Mouse (Mus musculus): ENCODE measurements around the gene Dnah1. TPM values are rescaled to one million over a fixed set of nuclear protein-coding genes. Genes with fewer than 3 reads are reported as not detected.

The Dnah1 gene
- polyA plus RNA-seq, 1 experiment from 2014 or later = 0.53 TPM

GRCm38 (mm10) chr14:31233996-31234591 lies 89.6 kb downstream of the Dnah1 start:
- no peak overlapping the region for H3K4me3 ChIP-seq (ENCODE audit: low read depth, low read length)
- peak overlapping the region; percentile 77 for H3K27ac ChIP-seq (ENCODE audit: low read length)
- no peaks in the 10 kb centered on the region for H3K27me3 ChIP-seq (replicated peaks; ENCODE audit: insufficient read depth, low read length)
- no peaks in the 10 kb centered on the region for H3K9me3 ChIP-seq (ENCODE audit: low read length)
- H3K4me2 ChIP-seq (replicated peaks; ENCODE audit: low read depth, low read length) = 0 out of 2 replicates have a peak overlapping the region, but pooled peaks have one; percentile 3
- 12% methylated on average over 11 of the region's 11 CpGs for WGBS
- no peaks in the 10 kb centered on the region for H3K36me3 ChIP-seq (ENCODE audit: insufficient read depth, low read length)
- peak; percentile 89 for DNase-seq (ENCODE audit: low spot score)
- H3K4me1 ChIP-seq (ENCODE audit: insufficient read depth, low read depth, low read length) = peaks cover 6% of the 10 kb centered on the region; the same call in 1 of the 2 replicates
- no peak overlapping the region for H3K9ac ChIP-seq (replicated peaks; ENCODE audit: low read depth)
- ATAC-seq = peak; percentile 11
- TF ChIP-seq CTCF (IDR thresholded peaks at IDR 0.05) (peak; percentile 97), EP300 (IDR thresholded peaks at IDR 0.05) (no peak)

GRCm38 (mm10) chr14:31233070-31233995 lies 90.4 kb downstream of the Dnah1 start:
- ATAC-seq = peak; percentile 74
- WGBS = 61% methylated on average over 14 of the region's 14 CpGs
- Histone ChIP-seq H3K4me2 (replicated peaks; ENCODE audit: low read depth, low read length) (no peak overlapping the region), H3K4me1 (ENCODE audit: insufficient read depth, low read depth, low read length) (peaks cover 12% of the 10 kb centered on the region; the same call in 1 of the 2 replicates), H3K36me3 (ENCODE audit: insufficient read depth, low read length) (no peaks in the 10 kb centered on the region), H3K4me3 (ENCODE audit: low read depth, low read length) (no peak overlapping the region), H3K27me3 (replicated peaks; ENCODE audit: insufficient read depth, low read length) (no peaks in the 10 kb centered on the region), H3K9ac (replicated peaks; ENCODE audit: low read depth) (no peak overlapping the region), H3K9me3 (ENCODE audit: low read length) (no peaks in the 10 kb centered on the region), H3K27ac (ENCODE audit: low read length) (peak overlapping the region; percentile 85)
- TF ChIP-seq CTCF (IDR thresholded peaks at IDR 0.05) = no peak
- TF ChIP-seq EP300 (IDR thresholded peaks at IDR 0.05) = peak; percentile 98
- peak; percentile 73 for DNase-seq (ENCODE audit: low spot score)

GRCm38 (mm10) chr14:31232404-31233069 lies 91.2 kb downstream of the Dnah1 start:
- 67% methylated on average over 13 of the region's 13 CpGs for WGBS
- H3K27me3 ChIP-seq (replicated peaks; ENCODE audit: insufficient read depth, low read length) = no peaks in the 10 kb centered on the region
- no peaks in the 10 kb centered on the region for H3K9me3 ChIP-seq (ENCODE audit: low read length)
- H3K4me1 ChIP-seq (ENCODE audit: insufficient read depth, low read depth, low read length) = peaks cover 12% of the 10 kb centered on the region; the same call in 1 of the 2 replicates
- TF ChIP-seq CTCF (IDR thresholded peaks at IDR 0.05) (no peak), EP300 (IDR thresholded peaks at IDR 0.05) (no peak)
- no peak overlapping the region for H3K4me3 ChIP-seq (ENCODE audit: low read depth, low read length)
- peak overlapping the region; percentile 85 for H3K27ac ChIP-seq (ENCODE audit: low read length)
- ATAC-seq (no peak), DNase-seq (ENCODE audit: low spot score) (no peak)
- no peak overlapping the region for H3K9ac ChIP-seq (replicated peaks; ENCODE audit: low read depth)
- no peak overlapping the region for H3K4me2 ChIP-seq (replicated peaks; ENCODE audit: low read depth, low read length)
- no peaks in the 10 kb centered on the region for H3K36me3 ChIP-seq (ENCODE audit: insufficient read depth, low read length)

- TF ChIP-seq EP300 (IDR thresholded peaks at IDR 0.05) (no peak), CTCF (IDR thresholded peaks at IDR 0.05) (no peak)
- H3K9ac ChIP-seq (replicated peaks; ENCODE audit: low read depth) = no peak overlapping the region
- peak overlapping the region; percentile 7; the same call in 1 of the 2 replicates for H3K27ac ChIP-seq (ENCODE audit: low read length)
- peaks cover 17% of the 10 kb centered on the region; the same call in 1 of the 2 replicates for H3K4me1 ChIP-seq (ENCODE audit: insufficient read depth, low read depth, low read length)
- no peak overlapping the region for H3K4me2 ChIP-seq (replicated peaks; ENCODE audit: low read depth, low read length)
- H3K4me3 ChIP-seq (ENCODE audit: low read depth, low read length) = no peak overlapping the region
- no peaks in the 10 kb centered on the region for H3K9me3 ChIP-seq (ENCODE audit: low read length)
- H3K36me3 ChIP-seq (ENCODE audit: insufficient read depth, low read length) = no peaks in the 10 kb centered on the region
- DNase-seq (ENCODE audit: low spot score) (peak; percentile 52), ATAC-seq (no peak)
- H3K27me3 ChIP-seq (replicated peaks; ENCODE audit: insufficient read depth, low read length) = no peaks in the 10 kb centered on the region
- 53% methylated on average over 8 of the region's 8 CpGs for WGBS
These were observed 93.3 kb downstream of the Dnah1 start for GRCm38 (mm10) chr14:31230442-31230841.

- WGBS = 43% methylated on average over 6 of the region's 6 CpGs
- DNase-seq (ENCODE audit: low spot score) (peak; percentile 64), ATAC-seq (peak; percentile 49)
- Histone ChIP-seq H3K36me3 (ENCODE audit: insufficient read depth, low read length) (no peaks in the 10 kb centered on the region), H3K9ac (replicated peaks; ENCODE audit: low read depth) (no peak overlapping the region), H3K4me2 (replicated peaks; ENCODE audit: low read depth, low read length) (no peak overlapping the region), H3K9me3 (ENCODE audit: low read length) (no peaks in the 10 kb centered on the region), H3K4me1 (ENCODE audit: insufficient read depth, low read depth, low read length) (peaks cover 14% of the 10 kb centered on the region), H3K4me3 (ENCODE audit: low read depth, low read length) (no peak overlapping the region), H3K27ac (ENCODE audit: low read length) (peak overlapping the region; percentile 47), H3K27me3 (replicated peaks; ENCODE audit: insufficient read depth, low read length) (no peaks in the 10 kb centered on the region)
- peak; percentile 84 for TF ChIP-seq EP300 (IDR thresholded peaks at IDR 0.05)
- no peak for TF ChIP-seq CTCF (IDR thresholded peaks at IDR 0.05)
These were observed 95.5 kb downstream of the Dnah1 start for GRCm38 (mm10) chr14:31228234-31228633.

GRCm38 (mm10) chr14:31226978-31227377 lies 96.7 kb downstream of the Dnah1 start:
- no peak for TF ChIP-seq EP300 (IDR thresholded peaks at IDR 0.05)
- no peak for TF ChIP-seq CTCF (IDR thresholded peaks at IDR 0.05)
- Histone ChIP-seq H3K9ac (replicated peaks; ENCODE audit: low read depth) (no peak overlapping the region), H3K36me3 (ENCODE audit: insufficient read depth, low read length) (no peaks in the 10 kb centered on the region), H3K27me3 (replicated peaks; ENCODE audit: insufficient read depth, low read length) (no peaks in the 10 kb centered on the region), H3K4me1 (ENCODE audit: insufficient read depth, low read depth, low read length) (peaks cover 14% of the 10 kb centered on the region), H3K27ac (ENCODE audit: low read length) (peak overlapping the region; percentile 38), H3K9me3 (ENCODE audit: low read length) (no peaks in the 10 kb centered on the region), H3K4me2 (replicated peaks; ENCODE audit: low read depth, low read length) (no peak overlapping the region), H3K4me3 (ENCODE audit: low read depth, low read length) (no peak overlapping the region)
- DNase-seq (ENCODE audit: low spot score) (peak; percentile 83), ATAC-seq (peak; percentile 79)
- WGBS = 22% methylated on average over 4 of the region's 4 CpGs

All from lung, postnatal 0 days (tissue).